Mouse (Mus musculus): ENCODE results near the gene Setmar.

Gene Setmar

GRCm38 (mm10) chr6:108064918-108065526 is at the start of gene Setmar:
Gene Setmar (plus strand): TSS chr6:108065045.
- peak; percentile 85 for DNase-seq (ENCODE audit: low read depth)

- no peak for DNase-seq (ENCODE audit: low read depth)
These were observed 43.2 kb upstream of the Setmar start for GRCm38 (mm10) chr6:108021646-108022045.

- peak; percentile 29 for DNase-seq (ENCODE audit: low read depth)
These were observed 9.8 kb upstream of the Setmar start for GRCm38 (mm10) chr6:108055041-108055440.

GRCm38 (mm10) chr6:108055946-108056345 is 8.9 kb upstream of the Setmar start:
- DNase-seq (ENCODE audit: low read depth), result no peak

- DNase-seq (ENCODE audit: low read depth), result no peak
These were observed 7.5 kb upstream of the Setmar start for GRCm38 (mm10) chr6:108057353-108057752.

- DNase-seq (ENCODE audit: low read depth), result no peak
These were observed 6.8 kb upstream of the Setmar start for GRCm38 (mm10) chr6:108058066-108058465.

GRCm38 (mm10) chr6:108061121-108061520 is 3.7 kb upstream of the Setmar start:
- no peak for DNase-seq (ENCODE audit: low read depth)

- DNase-seq (ENCODE audit: low read depth), result peak; percentile 67
These were observed 738 bp downstream of the Setmar start for GRCm38 (mm10) chr6:108065583-108065982.

- no peak for DNase-seq (ENCODE audit: low read depth)
These were observed 6.1 kb downstream of the Setmar start for GRCm38 (mm10) chr6:108070947-108071346.

GRCm38 (mm10) chr6:108073071-108073470 is 8.2 kb downstream of the Setmar start:
- no peak for DNase-seq (ENCODE audit: low read depth)

GRCm38 (mm10) chr6:108073931-108074330 is 9.1 kb downstream of the Setmar start:
- no peak for DNase-seq (ENCODE audit: low read depth)

GRCm38 (mm10) chr6:108074624-108075023 is 9.8 kb downstream of the Setmar start:
- DNase-seq (ENCODE audit: low read depth), result no peak

GRCm38 (mm10) chr6:108075857-108076256 is 11.0 kb downstream of the Setmar start:
- DNase-seq (ENCODE audit: low read depth), result no peak

- no peak for DNase-seq (ENCODE audit: low read depth)
These were observed 26.5 kb downstream of the Setmar start for GRCm38 (mm10) chr6:108091296-108091695.

GRCm38 (mm10) chr6:108092646-108093045 is 27.8 kb downstream of the Setmar start:
- no peak for DNase-seq (ENCODE audit: low read depth)

- no peak for DNase-seq (ENCODE audit: low read depth)
These were observed 28.6 kb downstream of the Setmar start for GRCm38 (mm10) chr6:108093449-108093848.

GRCm38 (mm10) chr6:108095445-108095844 is 30.6 kb downstream of the Setmar start:
- DNase-seq (ENCODE audit: low read depth), result peak; percentile 53

GRCm38 (mm10) chr6:108098171-108098845 is 33.5 kb downstream of the Setmar start:
- DNase-seq (ENCODE audit: low read depth), result peak; percentile 56

- no peak for DNase-seq (ENCODE audit: low read depth)
These were observed 34.0 kb downstream of the Setmar start for GRCm38 (mm10) chr6:108098846-108099217.

GRCm38 (mm10) chr6:108101936-108102830 is 37.3 kb downstream of the Setmar start:
- no peak for DNase-seq (ENCODE audit: low read depth)

GRCm38 (mm10) chr6:108107376-108107775 is 42.5 kb downstream of the Setmar start:
- no peak for DNase-seq (ENCODE audit: low read depth)

- DNase-seq (ENCODE audit: low read depth), result no peak
These were observed 45.5 kb downstream of the Setmar start for GRCm38 (mm10) chr6:108110336-108110735.

GRCm38 (mm10) chr6:108111693-108112092 is 46.8 kb downstream of the Setmar start:
- DNase-seq (ENCODE audit: low read depth), result no peak

Measured in fibroblast of lung, adult 2 months (primary cell).